Mouse (Mus musculus) liver, adult 2 months (tissue): ENCODE results near the gene Zfr2.

ENCODE experiments used
- CTCF ChIP-seq: fragments of 200-500 bp; IDR thresholded peaks from 2 replicates; pipeline ENCODE4 v1.5.1; 2011; ENCODE audit warnings: low read depth, low read length, control low read depth
- POLR2A ChIP-seq: fragments of 200-500 bp; IDR thresholded peaks from 2 replicates; pipeline ENCODE4 v1.6.1; 2011; ENCODE audit warnings: low read length, control low read depth; ENCODE audit not compliant: insufficient read depth; ENCODE audit errors: extremely low read depth

DNA sequence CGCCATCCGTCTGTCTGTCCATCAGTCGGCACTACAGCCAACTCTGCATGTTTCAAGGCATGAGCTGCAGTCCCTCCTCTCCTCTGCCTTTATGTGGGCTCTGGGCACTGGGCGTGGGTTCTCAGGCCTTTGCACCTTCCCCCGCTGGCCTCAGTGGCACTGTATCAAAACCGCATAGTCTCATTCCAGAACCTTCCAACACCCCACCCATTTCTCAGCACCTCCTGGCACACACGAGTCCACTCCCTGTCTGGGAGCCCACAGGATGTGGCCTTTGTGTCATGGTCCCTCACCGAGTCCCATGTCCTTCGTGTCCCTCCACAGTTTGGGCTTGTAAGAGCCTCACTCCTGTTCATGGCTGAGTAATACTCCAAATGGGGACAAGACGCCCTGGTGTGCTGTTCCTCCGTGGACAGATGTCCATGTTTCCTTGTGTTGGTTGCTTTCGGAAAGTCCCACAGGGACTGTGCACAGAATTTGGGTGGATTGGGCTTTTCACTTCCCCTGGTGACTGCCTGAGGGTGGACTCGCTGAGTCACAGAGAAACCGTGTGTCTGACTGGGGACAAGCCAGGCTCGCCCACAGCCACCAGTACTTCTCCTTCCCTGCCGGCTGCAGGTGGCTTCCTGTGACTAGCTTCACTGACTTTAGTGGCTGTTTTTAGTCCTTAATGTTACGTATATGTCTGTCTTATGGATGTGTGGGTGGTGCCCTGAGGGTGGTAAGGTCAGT, 65.6 kb downstream of the Zfr2 start:
- TF ChIP-seq POLR2A (no peak), CTCF (no peak)
